Mouse (Mus musculus) C2C12 (cell line): Measurements from ENCODE around the gene Msx1.

Experiments used
- CTCF ChIP-seq: IDR thresholded peaks from one replicate; pipeline ENCODE4 v1.5.1; 2011; ENCODE audit not compliant: control insufficient read depth, insufficient read depth, insufficient read length
- MAX ChIP-seq: IDR thresholded peaks from one replicate; pipeline ENCODE4 v1.6.1; 2011; ENCODE audit warnings: mild to moderate bottlenecking, control low read depth

- TF ChIP-seq MAX (no peak), CTCF (no peak)
Measured at GRCm38 (mm10) chr5:37826706-37827625, 2.6 kb upstream of the Msx1 start.
